Mouse (Mus musculus): ENCODE data around the gene Rep15.

Gene Rep15

DNA sequence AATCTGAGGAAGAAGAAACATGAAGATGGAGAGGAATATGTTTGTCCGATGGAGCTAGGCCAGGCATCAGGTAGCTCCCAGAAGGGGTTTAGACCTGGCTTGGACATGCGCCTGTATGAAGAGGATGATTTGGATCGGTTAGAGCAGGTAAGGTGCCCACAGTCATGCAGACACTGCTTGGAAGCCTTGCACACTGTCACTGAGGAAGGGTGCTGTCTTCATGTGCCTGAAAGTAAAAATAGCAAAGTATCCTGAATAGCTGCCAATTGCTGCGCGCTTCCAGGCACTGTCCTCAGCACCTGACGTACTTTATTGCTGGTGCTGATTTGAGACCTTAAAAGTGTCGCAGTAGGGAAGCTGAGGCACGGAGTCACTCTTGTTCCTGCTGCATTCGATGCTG, 2.8 kb upstream of the Rep15 start:
- DNase-seq (ENCODE audit: low spot score) = no peak

DNA sequence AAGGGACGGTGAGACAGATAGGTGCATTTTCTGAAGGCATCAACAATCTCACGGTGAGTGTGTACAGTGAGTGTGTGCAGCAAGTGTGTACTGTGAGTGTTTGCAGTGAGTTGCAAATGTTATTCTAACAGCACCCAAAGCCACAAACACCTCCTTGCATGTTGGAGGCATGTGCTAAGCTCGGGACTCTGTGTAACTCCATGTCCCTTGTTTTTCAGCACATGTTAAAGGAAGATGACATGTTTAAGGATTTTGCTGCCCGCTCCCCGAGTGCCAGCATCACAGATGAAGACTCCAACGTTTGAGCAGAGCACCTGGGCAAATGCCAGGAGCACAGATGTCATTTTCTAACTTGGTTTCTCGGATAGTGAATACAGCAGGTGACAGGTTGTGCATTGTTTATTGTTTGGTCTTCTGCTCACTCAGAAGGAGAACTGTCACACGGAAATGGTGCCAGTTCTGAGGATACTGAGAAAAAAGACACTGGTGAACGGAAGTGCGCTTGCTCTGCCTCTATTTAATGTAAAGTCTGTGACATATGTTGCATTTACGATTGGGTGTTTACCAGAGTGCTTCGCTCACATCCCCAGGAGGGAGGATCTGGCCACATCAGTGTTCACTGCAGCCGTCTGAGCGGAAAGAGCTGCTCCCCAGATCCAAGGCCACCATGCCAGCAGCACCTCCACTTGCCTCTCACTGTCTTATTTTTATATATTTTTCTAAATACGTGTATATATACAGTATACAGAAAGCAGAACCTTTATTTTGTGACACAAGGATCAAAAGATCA, 2.1 kb upstream of the Rep15 start:
- no peak for DNase-seq (ENCODE audit: low spot score)

DNA sequence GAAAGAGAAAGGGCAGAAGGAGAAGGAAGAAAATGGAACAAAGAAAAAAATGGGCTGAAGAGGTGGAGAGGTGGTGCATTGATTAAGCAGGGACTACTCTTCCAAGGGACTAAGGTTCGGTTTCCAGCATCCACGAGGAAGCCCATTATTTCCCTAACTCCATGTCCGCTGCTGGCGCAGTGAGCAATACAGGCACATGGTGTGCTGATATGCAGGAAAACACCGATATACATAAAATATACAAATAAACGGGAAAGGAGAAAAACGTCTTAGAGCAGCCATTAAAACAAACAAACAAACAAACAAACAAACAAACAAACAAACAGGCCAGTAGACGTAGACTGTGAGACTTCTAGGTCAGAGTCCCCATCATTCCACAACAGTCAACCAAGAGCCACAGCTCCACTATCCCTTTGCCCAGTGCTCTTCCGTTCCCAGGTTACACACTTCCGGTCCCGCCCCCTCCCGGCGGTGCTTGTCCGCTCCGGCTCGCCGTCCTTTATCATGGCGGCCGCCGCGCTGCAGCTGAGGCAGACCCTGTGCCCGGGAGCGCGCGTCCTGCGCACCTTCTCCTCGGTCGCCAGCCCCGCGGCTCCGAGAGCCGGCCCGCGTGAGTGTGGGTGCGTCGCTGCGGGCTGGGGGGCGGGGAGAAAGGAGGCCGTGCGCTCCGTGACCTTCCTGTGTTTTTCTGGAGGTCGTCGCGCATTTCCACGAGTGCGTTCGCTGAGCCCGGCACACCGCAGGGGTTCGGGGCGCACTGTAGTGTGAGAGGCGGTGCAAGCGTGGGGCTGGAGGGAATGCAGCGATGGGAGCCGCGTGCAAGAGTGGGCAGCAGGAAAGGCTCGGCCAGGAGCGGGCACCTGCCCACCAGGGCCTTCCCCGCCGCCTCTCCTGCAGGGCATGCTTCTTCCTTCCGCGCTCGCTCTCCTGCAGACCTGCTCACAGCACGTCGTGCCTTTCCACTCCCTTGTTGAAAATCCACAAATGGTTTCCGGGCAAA, 10.2 kb downstream of the Rep15 start, which contains the start of gene Mrps35:
TSS of gene Mrps35 (plus strand) at position 474 of the 1,000 bp plus-strand sequence.
- DNase-seq (ENCODE audit: low spot score) = peak; percentile 69

DNA sequence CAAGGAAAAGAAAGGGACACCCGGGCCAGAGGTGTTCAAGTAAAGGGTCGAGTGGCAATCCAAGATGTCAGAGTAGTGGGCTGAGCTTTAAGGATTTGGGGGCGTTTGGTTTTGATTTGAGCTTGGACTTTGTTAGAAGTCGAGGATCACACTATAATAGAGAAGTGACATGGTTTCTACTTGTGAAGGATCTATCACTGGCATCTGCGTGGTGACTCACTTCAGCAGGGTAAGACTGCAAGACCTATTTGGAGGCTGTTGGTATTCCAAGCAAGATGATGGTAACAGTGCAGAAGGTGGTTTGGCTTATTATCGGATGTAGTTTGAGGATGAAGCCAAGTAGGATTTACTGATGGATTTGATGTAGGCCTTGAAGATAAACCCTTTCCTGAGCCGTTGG, 11.2 kb downstream of the Rep15 start:
- no peak for DNase-seq (ENCODE audit: low spot score)

DNA sequence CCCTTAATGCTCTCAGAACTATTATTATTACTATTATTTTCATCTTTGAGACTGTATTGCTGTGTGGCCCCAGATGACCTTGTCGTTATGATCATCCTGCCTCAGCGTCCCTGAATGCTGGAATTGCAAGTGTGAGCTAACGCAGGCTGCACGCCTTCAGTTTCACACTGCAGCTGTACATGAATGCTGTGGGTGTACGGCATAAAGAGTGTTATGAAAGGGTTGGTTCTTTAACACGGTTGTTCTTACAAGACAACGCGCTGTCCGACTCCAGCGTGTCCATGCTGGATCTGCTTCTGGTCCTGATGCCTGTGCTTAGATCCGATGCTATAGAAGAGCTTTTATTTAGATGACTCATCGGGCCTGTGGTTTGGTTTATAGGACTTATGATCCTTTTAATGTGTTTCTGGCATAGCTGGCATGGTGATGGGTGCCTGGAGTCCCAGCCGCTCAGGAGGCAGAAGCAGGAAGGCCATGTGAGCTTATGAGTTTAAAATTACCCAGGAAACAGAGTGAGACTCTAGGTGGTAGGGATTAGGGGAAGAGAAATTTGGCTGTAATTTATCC, 16.9 kb downstream of the Rep15 start:
- DNase-seq (ENCODE audit: low spot score) = no peak

DNA sequence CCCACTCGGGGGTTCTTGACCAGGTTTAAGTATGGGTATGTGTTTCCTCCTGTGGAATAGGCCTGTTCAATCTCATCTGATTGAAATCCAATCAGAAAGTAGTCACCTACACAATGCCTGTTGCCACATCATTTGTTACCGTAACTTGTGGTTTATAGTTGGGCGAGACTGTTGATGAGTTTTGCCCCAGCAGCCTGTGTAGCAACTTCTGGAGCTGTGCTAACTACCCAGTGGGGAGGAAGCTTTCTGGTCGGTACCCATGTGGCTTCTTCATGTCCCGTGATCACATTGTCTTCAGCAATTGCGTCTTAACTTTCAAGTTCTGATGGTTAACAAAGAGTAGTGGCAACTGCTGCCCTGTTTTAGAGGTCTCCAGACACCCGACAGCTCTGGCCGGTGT, 19.3 kb downstream of the Rep15 start:
- no peak for DNase-seq (ENCODE audit: low spot score)

DNA sequence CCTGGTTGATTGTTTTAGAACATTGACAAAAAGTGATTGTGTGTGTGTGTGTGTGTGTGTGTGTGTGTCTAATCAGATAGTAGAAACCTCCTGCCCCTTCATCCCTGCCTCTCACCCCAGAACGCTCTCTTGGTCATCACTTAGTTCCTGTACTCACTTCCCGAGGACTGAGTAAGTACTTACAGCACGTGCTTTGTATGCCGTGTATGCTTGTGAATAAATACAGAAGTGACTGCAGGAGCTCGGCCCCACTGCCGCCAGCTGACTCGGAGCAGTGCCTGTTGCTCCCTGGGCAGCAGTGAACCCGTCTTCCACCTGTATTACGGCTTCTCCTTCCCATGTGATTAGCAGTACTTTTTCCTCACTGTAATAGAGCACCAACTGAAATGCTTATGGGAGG, 20.1 kb downstream of the Rep15 start:
- DNase-seq (ENCODE audit: low spot score) = no peak

DNA sequence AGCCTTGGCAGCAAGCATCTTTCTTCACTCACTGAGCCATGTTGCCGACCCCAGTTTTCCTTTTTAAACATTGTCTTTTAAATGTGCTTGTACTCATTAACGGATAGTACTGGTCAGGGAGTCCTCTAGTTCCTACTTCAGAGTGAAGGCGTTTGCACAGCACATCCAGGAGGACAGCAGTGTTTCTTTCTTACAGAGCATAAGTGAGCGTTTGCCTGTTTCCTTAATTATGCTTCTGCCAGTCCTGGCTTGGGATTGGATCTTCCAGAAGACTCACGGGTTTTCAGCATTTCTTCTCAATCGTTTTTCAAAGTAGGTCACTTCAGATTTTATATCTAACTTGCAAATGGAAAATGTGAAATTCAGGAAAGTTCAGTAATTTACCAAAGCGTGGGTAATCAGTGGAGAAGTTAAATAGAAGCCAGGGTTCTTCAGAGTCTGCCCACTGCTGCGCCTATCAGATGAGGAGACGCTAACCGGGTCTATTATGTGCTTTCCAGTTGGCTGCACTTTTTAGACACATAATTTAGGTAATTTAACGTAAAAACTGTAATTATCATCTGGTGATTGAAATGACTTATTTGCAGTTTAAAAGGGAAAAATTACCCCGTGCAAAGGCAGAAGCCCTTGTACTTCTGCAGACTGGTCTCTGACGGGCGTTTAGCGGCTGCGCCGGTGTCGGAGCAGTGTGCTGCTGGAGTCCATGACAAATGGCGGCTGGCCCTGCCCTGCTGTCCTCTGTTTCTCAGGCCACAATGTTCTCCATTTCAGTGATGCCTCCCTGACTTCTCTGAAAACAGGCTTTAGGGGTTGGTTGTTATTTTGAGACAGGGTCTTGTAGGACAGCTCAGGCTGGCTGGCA, 21.6 kb downstream of the Rep15 start:
- no peak for DNase-seq (ENCODE audit: low spot score)

DNA sequence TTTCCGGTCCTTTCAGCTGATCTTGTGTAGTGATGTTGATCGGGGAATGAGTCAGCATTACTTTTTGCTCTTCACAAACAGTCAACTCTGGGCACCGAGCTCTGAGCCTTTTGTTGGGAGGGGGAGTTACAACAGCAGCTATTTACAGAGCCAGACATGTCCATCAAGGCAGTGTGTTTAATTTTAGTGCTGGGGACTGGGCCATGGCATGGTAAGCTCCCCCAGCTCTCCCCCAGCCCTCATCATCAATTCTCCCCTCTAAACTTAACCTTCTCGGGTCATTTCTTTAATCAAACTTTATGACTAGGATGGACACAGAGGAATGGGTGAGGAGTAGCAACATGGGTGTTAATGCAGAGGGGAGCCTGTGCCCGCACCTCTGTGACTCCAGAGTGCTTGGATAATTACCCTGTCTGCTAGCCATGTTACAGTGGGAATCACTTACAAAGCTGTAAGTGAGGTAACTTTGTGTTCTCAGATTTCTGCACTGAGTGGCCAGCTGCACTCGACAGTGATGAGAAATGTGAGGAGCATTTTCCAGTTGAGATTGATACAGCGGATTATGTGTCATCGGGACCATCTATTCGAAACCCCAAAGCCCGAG, 23.1 kb downstream of the Rep15 start:
- no peak for DNase-seq (ENCODE audit: low spot score)

DNA sequence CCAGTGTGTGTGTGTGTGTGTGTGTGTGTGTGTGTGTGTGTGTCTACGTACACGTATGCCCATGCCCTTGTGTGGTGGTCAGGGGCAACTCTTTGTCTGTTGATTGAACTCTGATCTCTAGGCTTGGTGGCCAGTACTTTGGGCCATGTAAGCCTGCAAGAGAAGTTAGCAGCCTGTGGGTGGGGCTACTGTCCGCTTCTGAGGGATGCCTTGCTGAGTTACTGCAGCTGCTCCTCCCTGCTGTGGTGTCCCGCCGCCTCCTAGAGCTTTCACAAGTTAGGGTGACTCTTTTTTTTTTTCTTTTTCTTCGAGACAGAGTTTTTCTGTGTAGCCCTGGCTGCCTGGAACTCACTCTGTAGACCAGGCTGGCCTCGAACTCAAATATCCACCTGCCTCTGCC, 26.9 kb downstream of the Rep15 start:
- no peak for DNase-seq (ENCODE audit: low spot score)

DNA sequence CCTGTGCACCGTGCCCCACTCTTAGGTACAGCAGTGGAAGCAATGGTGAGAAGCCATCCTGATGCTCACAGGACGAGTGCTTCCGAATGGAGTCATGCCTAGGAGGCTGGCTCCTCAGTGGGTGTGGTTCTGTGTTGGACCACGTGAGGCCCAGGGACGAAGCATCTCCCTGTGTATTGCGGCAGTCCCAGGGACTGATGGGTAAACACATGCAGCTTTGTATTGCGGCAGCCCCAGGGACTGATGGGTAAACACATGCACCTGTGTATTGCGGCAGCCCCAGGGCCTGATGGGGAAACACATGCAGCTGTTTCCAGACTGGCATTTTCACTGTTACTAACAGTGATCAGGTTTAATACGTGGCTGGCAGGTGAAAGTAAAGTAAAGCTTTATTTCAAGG, 29.2 kb downstream of the Rep15 start:
- DNase-seq (ENCODE audit: low spot score) = no peak

DNA sequence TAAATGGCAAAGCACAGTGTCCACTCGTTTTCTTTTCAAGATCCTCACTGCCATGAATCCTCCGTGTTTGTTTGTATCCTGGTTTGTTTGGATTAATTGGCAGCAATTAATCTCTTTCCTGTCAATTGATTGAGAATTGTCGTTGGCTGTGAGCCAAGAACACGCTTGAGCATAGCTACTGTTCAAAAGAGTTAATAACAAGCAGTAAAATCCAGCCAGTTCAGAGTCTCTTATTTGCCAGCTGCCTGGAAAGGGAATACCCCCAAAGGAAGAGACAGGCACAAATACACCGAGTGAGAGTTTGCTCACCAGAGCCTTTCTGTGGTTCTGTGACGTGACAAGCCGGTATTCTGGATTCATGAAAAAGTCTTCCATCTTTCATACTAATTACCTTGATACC, 29.6 kb downstream of the Rep15 start:
- no peak for DNase-seq (ENCODE audit: low spot score)

DNA sequence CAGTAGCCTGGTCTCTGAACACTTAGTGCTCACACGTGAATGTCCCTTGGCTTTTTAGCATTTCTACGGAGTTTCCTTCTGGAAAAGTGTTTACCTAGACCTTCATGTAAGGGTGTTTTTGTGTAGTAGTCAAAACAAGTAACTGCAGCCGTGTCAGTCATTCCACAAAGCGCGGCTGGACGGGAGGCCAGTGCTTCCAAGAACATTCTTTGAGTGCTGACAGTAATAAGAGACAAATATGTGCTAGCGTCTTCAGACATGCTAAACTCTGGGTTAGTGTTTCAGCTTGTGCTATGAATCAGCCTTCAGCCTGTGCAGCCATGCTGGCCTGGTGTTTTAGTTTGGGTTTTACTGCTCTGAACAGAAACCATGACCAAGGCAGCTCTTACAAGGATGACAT, 30.3 kb downstream of the Rep15 start:
- no peak for DNase-seq (ENCODE audit: low spot score)

DNA sequence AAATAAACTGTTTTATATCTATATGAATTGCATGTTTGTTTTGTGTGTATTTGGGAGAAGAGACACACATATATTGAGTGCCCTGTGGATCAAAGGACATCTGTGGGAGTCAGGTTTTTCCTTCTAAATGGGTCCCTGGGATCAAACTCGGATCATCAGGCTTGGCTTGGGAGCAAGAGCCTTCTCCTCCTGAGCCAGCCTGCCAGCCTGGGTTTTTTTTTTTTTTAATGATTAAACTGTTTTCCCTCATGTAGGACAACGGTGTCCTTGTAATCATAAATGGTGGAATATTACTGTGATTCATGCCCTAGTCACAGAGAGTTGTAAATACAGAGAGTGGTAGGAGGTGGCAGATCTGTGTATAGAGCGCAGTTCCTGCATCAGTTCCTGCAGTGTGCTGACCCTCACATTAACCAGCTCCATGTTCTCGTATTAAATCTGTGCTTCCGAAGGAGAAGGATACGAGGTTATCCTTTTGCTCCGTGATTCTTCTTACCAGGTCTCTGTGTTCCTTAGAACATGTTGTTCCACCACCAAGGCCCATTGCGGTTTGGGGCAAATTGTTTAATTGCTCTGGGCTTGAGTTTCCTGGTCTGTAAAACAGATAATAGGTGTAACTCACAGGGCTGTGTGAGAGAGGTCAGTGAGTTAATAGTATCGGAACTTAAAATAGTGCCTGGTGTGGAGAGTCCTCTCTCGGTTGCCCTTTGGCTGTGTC, 32.0 kb downstream of the Rep15 start:
- no peak for DNase-seq (ENCODE audit: low spot score)

DNA sequence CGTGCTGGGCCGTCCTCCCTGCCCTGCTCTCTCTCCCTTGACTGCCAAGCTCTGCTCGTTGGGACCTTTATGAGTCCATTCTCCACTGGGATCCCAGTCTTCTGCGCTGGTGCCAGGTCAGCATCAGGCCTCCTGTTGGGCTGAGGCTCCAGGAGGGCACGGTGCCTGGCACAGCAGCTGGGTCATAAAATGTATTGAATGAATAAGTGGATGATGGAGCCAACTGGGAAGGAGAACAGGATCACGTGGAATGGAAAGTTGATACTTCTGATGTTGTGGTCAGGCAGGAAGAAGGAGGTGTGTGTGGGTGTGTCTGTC, 32.5 kb downstream of the Rep15 start:
- DNase-seq (ENCODE audit: low spot score) = no peak

DNA sequence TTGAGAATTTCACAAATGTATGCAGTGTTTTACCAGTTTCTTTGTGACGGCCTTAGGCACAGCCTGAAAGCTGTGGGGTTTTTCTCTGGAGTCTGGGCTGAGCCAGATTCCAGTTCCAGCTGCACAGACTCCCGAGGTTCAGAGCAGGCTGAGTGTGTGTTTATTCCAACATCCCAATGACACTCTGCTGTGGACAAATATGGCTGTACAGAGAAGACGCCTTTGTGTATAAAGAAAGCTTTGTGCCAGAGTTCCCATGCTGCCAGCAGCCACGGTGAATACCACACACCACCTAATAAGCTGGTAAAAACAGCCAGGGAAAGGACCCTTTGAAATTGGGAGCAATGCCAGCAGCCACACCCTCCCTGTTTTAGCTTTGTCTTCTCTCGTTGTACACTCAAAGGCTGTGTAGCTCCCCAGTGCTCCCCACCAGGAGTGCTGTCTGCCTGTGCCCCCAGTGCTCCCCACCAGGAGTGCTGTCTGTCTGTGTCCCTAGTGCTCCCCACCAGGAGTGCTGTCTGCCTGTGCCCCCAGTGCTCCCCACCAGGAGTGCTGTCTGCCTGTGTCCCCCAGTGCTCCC, 43.5 kb downstream of the Rep15 start:
- no peak for DNase-seq (ENCODE audit: low spot score)

DNA sequence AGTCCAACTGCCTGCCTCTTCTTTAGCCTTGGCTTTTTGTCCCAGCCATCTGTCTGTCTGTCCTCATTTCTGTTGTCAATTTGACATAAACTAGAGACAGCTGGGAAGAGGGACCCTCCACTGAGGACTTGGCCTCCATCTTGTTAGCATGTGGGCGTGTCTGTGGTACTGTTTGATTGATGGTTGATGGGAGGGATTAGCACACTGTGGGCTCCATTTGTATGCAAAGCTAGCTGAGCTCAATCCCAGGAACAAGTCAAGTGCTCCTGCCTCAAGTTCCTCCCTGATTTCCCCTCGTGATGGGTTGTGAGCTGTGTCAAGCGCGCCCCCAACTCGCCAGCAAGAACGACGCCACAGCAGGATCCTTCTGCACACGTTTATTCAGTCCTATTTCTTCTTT, 44.5 kb downstream of the Rep15 start:
- no peak for DNase-seq (ENCODE audit: low spot score)

DNA sequence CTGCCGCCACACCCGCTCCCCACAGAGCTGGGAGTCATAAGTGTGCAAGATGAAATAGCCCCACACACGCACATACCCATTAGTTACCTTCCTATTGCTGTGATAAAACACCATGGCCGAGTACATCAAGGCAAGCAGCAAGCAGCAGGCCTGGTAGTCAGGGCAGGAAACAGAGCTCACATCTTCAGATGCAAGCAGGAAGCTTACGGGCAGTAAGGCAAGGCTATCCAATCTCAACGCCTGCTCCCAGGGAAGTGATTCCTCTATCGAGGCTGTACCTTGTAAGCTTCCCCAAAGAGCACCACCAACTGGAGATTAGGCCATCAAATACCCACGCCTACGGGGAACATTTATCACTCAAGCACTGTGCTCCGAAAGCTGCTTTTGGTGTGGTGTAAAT, 47.5 kb downstream of the Rep15 start:
- DNase-seq (ENCODE audit: low spot score) = no peak

All from layer of hippocampus, adult 9-10 months (tissue).